Mouse (Mus musculus) common myeloid progenitor, adult 5-6 weeks (primary cell): Measurements from ENCODE around the gene Tmcc3. TPM values are rescaled to one million over a fixed set of nuclear protein-coding genes. Genes with fewer than 3 reads are reported as not detected.

ENCODE experiments used
- ATAC-seq: replicated peaks from 2 replicates; pipeline ENCODE4 v1.8.0; 2016; ENCODE audit warnings: low read depth, mild to moderate bottlenecking, moderate TSS enrichment, inconsistent platforms; ENCODE audit not compliant: poor library complexity, severe bottlenecking
- total RNA-seq: library from RNA; stranded (forward); fragments of 200-1000, 187-1606 nt; gene quantifications from 2 replicates; pipeline ENCODE4 v1.2.3, GENCODE M21; 2017

The Tmcc3 gene
- 0.37 and 5.1 TPM in 2 replicates for total RNA-seq

DNA sequence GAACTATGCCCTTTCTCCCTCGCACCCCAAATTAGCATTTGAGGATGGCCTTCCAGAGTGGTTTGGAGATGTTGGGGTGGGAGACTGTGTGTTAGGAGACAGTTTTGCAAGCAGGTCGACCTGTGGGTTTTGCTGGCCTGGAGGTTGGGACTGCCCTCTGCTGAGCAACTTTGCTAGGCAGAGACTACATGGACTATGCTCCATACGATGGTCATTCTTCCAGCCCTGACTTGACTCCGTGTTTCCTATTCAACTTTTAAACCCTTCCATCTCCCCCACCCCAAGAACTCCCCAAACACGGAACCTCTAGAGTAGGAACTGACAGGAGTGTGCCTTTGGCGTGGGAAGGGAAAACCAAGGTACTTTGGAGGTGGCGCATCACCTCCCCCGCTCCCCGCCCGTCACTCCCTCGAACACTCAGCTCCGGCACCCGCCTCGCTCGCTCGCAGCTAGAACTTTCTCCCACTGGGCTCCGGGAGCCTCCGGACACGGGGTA, at the start of gene Tmcc3:
Gene Tmcc3, plus strand, starts transcription at position 439 of the 496 bp plus-strand sequence.
- 0 out of 2 replicates have a peak, but pooled peaks have one; percentile 21 for ATAC-seq

- no peak for ATAC-seq
Measured at GRCm38 (mm10) chr10:94262646-94263045, 49.1 kb upstream of the Tmcc3 start.

GRCm38 (mm10) chr10:94263211-94263610, 48.5 kb upstream of the Tmcc3 start:
- ATAC-seq = no peak

DNA sequence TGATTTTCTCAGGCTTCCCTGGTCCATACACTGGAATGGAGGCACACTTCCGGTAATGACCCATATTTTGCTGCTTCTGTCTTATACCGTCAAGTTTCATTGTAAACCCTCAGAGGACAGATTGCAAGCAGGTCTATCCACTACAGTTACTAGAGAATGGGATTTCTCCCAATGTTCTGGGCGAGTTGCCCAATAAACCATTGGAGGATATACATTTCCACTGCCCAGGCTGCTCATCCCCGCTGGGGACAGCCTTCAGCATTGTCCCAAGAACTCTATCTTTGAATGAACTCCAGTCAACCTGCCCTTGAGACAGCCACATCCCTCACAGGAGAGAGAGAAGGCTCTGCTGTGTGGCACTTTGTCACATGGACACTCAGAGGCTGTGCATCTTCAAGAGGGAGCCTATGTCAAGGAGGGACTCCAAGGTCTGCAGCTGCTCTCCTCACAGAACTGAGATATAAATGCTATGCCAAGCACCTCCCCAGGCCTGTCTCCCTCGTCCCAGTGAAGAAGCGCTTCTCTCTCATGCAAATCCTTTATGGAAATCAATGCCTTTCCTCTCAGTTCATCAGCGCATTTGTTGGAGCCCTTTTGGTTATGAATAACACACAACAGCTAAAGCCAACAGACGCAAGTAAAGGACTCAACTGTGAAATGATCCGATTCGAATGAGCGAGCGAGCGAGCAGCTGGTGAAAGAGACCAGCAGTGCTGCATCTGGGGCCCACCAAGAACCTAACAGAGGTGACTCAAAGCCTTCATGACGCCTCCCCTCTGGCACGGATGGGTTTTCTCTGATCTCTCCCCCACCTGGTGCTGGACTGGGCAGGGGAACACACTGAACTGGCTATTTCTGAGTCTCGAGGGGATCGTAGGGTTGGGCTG, 45.9 kb upstream of the Tmcc3 start:
- ATAC-seq = no peak

DNA sequence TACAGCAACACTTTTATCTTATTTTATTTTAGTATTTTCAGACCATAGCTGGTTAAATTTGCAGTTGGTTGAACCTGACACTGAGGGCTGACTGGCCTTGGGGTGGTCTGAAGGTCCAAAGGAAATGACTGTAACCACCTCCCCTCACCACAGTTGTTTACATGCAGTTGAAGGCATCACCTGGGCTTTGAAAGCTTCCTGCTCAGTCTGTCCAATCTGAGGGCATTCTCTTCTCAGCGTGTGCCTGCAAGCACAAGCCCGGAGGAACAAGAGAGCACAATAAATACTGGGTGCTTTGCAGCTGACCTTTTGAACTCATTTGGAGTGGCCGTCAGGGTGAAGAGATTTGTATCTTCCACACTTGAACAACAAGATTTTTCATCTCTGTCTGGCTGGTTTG, 36.4 kb upstream of the Tmcc3 start:
- no peak for ATAC-seq

DNA sequence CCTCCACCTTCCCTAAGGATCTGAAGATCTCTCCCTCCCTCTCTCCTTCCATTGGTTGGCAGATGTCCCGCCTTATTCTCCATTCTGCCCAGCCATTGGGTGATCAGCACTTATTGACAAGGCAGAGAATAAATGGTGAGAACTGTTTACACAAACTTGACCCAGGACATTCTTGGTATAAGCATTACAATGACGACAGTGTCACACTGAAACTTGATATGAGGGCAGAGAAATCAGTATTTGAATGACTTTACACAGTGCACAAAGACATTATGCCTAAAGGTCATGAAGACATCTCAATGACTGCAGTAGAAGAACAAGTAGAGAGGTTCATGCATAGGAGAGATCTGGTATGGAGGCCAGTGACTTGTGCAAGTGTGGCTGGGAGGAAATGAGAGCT, 35.2 kb upstream of the Tmcc3 start:
- ATAC-seq = no peak

DNA sequence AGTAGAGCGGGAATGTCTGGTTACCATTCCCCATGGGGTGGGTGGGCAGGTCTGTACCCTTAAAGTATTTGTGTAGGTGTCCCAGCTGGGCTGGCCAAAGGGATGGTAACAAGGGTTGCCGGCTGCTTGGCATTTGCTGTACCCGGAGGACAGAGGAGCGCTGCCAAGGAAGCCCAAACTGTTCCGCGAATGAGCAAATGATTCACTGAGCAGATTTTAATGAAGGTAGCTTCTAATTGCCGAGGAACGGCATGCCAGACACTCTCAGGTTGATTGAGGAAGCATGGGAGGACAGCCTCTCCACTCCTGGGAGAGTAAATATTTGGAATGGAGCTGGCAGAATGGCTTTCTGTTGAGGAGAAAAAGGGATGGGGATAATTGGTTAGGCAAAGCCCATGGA, 29.6 kb upstream of the Tmcc3 start:
- no peak for ATAC-seq

DNA sequence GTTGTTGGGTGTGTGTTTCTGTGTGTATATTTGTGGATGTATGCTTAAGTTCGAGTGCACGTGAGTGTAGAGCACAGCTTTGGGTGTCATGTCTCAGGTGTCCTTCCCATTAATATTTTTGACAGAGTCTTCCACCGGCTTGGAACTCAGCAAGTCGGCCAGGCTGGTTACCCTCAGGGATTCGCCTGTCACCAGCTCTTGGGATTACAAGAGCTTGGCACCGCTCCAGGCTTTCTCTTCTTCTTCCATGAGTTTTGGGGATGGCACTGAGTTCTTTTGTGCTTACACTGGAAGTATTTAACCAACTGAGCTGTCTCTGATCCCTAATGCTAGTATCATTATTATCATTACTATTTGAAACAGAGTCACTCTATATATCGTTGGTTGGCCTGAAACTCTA, 29.0 kb upstream of the Tmcc3 start:
- ATAC-seq = no peak

- ATAC-seq = no peak
Measured at GRCm38 (mm10) chr10:94294437-94294836, 17.3 kb upstream of the Tmcc3 start.

DNA sequence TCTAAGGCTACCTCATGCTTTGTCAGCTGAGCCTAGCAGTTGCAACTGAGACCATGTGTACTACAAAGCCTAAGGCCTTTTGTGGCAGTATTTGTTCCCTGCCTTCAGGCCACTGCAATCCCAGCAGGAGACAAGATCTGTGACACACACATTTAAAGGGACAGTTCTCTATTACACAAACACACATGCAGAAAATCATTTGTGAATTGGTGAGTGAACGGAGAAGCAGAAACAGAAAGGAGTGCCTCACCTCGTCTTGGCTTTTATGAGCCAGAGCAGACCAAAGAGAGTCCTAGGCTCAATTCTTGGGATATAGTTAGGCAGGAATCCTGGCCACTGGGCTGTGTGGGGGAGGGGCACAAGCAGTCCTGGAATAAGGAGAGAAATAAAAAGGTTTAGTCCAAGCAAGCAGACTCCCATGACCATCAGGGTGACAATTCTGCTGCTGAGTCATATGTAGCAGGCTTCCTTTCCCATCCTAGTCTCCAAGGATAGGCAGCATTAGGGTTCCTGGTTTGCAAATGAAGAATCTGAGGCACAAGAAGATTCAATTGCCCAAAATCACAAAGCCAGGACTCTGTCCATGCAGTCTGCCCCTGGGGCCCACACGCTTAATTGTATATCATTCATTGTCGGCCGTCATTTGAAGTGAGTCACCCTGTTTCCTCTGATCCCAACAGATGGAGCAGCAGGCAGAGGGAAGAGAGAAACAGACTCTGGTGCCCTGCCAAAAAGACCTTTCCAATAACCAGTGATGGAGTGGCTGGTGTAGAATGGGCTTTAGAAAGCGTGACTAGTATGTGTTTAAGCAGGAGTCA, 16.6 kb upstream of the Tmcc3 start:
- ATAC-seq = no peak

DNA sequence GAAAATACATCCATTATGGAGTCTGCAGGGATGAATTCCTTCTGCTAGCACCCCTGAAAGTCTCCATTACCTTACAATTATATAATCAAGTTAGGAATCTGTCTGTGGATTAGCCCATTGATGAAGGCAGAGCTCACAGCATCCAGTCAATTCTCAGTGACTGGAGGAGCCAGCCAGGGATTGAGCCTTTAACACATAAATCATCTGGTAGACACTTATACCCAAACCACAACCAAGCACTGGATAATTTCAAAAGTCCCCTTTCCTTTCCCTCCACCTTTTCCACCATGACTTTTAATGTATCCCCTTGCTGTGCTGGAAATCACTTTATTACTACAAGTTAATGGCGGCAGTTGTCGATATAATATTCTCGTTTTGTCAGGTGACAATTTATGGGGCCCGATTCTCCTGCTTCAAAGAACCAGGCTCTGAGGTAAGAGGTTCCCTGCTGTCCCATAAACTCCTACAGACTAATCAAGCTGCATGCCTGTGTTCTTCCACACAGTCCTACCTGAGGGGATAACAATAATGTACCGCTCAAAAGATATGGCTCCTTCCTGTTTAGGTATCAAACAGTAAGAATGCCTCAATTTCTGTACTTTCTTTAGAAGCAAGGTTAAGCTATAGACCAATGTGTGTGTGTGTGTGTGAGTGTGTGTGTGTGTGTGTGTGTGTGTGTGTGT, 15.7 kb upstream of the Tmcc3 start:
- ATAC-seq = no peak

DNA sequence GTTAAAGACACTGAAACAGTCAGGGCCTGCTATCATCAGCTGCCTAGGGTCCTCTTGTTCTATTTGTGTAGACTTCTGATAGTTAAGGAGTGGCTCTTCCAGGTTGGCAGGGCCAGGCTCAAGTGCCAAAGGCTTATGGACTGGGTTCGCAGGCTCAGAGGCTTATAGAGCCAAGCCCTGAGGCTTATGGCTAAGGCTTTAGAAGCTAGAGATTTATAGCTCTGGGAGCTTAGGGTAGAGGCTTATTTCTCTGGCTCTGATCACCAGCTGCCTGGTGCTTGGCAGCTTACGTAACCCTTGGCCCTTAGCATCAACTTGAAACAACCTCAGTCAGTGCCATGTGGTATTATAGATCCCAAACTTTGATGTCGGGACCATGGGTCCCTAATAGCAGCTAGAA, 13.3 kb upstream of the Tmcc3 start, which contains the start of gene Gm4792:
Gene Gm4792, minus strand, starts transcription at position 233 of the 400 bp plus-strand sequence.
- no peak for ATAC-seq

- ATAC-seq = no peak
Measured at GRCm38 (mm10) chr10:94299301-94299700, 12.4 kb upstream of the Tmcc3 start.

DNA sequence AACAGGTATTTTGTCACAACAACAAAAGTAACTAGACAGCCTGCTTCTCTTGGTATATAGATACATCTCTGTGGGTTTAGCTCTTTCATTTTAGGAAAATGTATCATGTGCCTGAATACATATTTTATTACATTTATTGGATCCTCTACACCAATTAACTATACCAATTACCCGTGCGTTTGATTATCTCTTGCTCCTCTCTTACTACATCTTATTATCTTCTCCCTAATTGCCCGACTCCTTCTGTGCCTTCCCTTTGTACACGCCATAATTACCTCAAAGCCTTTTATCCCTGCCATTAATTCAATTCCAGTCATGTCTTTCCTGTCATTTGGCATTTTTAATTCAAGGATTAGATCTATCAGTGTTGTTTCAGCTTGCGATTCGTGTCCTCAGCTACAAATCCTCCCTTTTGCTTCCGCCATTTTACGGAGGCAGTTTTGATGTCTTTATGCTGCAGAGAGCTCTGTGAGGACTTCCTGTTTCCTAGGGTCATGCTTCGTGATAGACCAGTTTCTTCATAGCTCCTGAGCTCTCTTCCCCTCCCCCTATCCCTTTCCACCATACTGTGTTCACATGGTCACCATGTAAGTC, 7.6 kb upstream of the Tmcc3 start:
- ATAC-seq = no peak

- ATAC-seq = 0 out of 2 replicates have a peak, but pooled peaks have one; percentile 58
Measured at GRCm38 (mm10) chr10:94305526-94305925, 6.2 kb upstream of the Tmcc3 start.

- no peak for ATAC-seq
Measured at GRCm38 (mm10) chr10:94310499-94311267, 1.1 kb upstream of the Tmcc3 start.

GRCm38 (mm10) chr10:94312007-94312715, 412 bp downstream of the Tmcc3 start:
- peak; percentile 82 for ATAC-seq

- no peak for ATAC-seq
Measured at GRCm38 (mm10) chr10:94313146-94313545, 1.4 kb downstream of the Tmcc3 start.
